Mouse (Mus musculus) heart, embryonic 15.5 days (tissue): ENCODE data around the gene Olfr1240. TPM values are rescaled to one million over a fixed set of nuclear protein-coding genes. Genes with fewer than 3 reads are reported as not detected.

Experiments
- ATAC-seq: fragments of 200-750 bp; cut with Nextera tagmentation; replicated peaks from 2 replicates; pipeline ENCODE4 v1.8.0; 2017; ENCODE audit warnings: low read depth, moderate TSS enrichment; ENCODE audit not compliant: insufficient number of reproducible peaks, insufficient read depth, low FRiP score
- H3K27ac ChIP-seq: fragments of 300-500 bp; sonication (generic); 2 replicates; pipeline ENCODE4 v1.5.1; 2015; ENCODE audit warnings: mild to moderate bottlenecking, inconsistent platforms
- H3K27me3 ChIP-seq: fragments of 300-500 bp; sonication (generic); 2 replicates; pipeline ENCODE4 v1.6.1; 2015; ENCODE audit warnings: inconsistent platforms
- H3K36me3 ChIP-seq: fragments of 300-500 bp; sonication (generic); 2 replicates; pipeline ENCODE4 v1.6.1; 2015; ENCODE audit warnings: mild to moderate bottlenecking, inconsistent platforms
- H3K4me1 ChIP-seq: fragments of 300-500 bp; sonication (generic); replicated peaks from 2 replicates; pipeline ENCODE4 v1.6.1; 2015; ENCODE audit warnings: inconsistent platforms
- H3K4me2 ChIP-seq: fragments of 300-500 bp; sonication (generic); 2 replicates; pipeline ENCODE4 v1.6.1; 2015; ENCODE audit warnings: inconsistent platforms, mild to moderate bottlenecking, moderate library complexity
- H3K4me3 ChIP-seq: fragments of 300-500 bp; sonication (generic); 2 replicates; pipeline ENCODE4 v1.5.1; 2015; ENCODE audit warnings: mild to moderate bottlenecking, inconsistent platforms
- H3K9ac ChIP-seq: fragments of 300-500 bp; sonication (generic); 2 replicates; pipeline ENCODE4 v1.6.1; 2015; ENCODE audit warnings: mild to moderate bottlenecking, inconsistent platforms
- H3K9me3 ChIP-seq: fragments of 300-500 bp; sonication (generic); replicated peaks from 2 replicates; pipeline ENCODE4 v1.6.1; 2016; ENCODE audit warnings: inconsistent platforms
- WGBS: fragments of 180-500 bp; shearing (Covaris S2); methylation state at CpG from one replicate; pipeline ENCODE4 v1.1.7; 2015; ENCODE audit warnings: mixed read lengths; 5-methylcytosine and 5-hydroxymethylcytosine counted together
- polyA plus RNA-seq: library from polyadenylated mRNA; unstranded; fragments of >200 nt; fragmentation: Nextera tagmentation; extraction: Ambion mirVana; gene quantifications from 2 replicates; pipeline ENCODE4 v1.2.1, GENCODE M21; 2015

Olfr1240 gene
- not detected in 2 replicates for polyA plus RNA-seq

DNA sequence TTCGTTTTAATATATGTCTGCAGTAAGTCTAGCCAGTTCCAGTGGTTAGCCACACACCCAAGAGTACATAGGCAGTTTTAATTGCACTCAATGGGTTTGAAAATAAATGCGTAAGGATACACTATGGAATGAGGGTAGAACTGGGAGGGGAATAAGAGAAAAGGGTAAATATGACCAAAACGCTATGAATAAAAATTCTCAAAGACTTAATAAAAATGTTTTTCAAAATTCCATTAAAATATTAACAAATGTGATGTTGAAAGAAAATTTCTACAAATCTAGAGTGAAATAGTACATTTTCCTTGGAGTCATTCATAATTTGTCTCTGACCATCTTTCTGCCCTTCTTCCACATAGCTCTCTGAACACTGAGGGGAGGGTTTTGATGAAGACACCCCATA, at the start of gene Olfr1240:
TSS of gene Olfr1240 (minus strand) at position 101 of the 400 bp plus-strand sequence.
- Histone ChIP-seq H3K27me3 (no peaks in the 10 kb centered on the region), H3K4me1 (no peaks in the 10 kb centered on the region), H3K4me2 (no peak within 1 kb of the TSS), H3K9ac (no peak within 1 kb of the TSS), H3K9me3 (no peaks in the 10 kb centered on the region), H3K4me3 (no peak within 1 kb of the TSS), H3K27ac (no peak within 1 kb of the TSS), H3K36me3 (no peaks in the 10 kb centered on the region)
- WGBS: 73% methylated on average over 3 of the region's 3 CpGs
- no peak for ATAC-seq

DNA sequence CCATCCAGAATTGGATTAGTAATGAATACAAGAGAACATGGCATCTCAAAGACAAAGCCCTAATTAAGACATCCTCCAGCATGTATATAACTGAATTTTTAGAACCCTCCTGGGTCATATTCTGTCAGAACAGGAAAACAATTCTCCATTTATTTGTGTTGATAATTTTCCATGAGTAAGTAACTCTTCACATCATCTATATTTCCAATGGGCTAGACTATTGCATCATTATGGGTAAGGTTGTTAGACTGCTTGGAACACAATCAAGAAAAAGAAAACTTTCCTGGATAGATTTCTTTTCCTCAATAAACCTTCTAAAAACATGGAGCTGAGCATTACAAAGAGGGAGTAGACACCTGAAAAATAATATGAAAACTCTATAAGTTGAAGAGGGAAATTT, 44.2 kb upstream of the Olfr1240 start, which contains the start of gene Olfr1241:
TSS of gene Olfr1241 (minus strand) at position 101 of the 400 bp plus-strand sequence.
- no peak for ATAC-seq
- no peak within 1 kb of the TSS for H3K4me3 ChIP-seq
- H3K4me2 ChIP-seq: no peak within 1 kb of the TSS
- no peaks in the 10 kb centered on the region for H3K9me3 ChIP-seq
- no peak within 1 kb of the TSS for H3K27ac ChIP-seq
- no peaks in the 10 kb centered on the region for H3K4me1 ChIP-seq
- H3K9ac ChIP-seq: no peak within 1 kb of the TSS
- no peaks in the 10 kb centered on the region for H3K27me3 ChIP-seq
- H3K36me3 ChIP-seq: no peaks in the 10 kb centered on the region

DNA sequence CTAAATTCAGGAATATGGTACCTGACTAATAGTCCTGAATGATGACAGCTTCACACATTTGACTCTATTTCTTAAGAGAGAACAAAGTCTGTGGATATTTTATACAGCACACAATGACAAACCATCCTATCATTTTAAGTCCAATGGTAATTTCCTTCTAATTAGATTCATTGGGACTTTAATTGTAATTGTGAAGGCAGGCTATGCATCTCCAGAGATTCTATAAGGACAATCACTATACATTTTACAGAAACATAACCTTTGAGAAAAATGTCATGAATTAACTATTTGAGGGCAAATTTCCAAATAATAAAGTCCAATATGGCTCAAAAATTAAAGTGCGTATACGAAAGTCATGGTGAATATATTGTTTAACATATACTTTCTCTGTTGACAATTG, 22.5 kb downstream of the Olfr1240 start, which contains the start of gene Olfr1239:
TSS of gene Olfr1239 (minus strand) at position 101 of the 400 bp plus-strand sequence.
- Histone ChIP-seq H3K27ac (no peak within 1 kb of the TSS), H3K36me3 (no peaks in the 10 kb centered on the region), H3K4me1 (no peaks in the 10 kb centered on the region), H3K4me3 (no peak within 1 kb of the TSS), H3K4me2 (no peak within 1 kb of the TSS), H3K9me3 (no peaks in the 10 kb centered on the region), H3K9ac (no peak within 1 kb of the TSS), H3K27me3 (no peaks in the 10 kb centered on the region)
- no peak for ATAC-seq
- 91% methylated on average over 2 of the region's 2 CpGs for whole genome bisulfite sequencing

DNA sequence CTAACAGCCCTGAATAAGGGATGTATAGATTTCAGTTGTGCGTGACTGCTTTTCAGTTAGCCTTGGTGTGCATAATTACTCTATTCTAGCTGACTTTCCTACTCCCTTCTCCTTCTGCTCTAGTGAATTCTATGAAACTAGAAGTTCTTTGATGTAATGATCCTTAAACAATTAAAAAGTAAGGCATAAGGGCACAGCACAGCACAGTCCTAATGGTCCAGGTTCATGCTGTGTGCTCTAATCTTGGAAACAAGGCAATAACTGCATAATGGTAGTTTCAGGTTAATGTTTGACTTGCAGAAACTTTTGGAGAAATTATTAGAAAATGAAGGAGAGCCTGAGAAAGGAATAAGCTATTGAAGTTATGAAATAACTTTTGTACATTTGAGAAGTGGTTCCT, 28.2 kb downstream of the Olfr1240 start:
- Histone ChIP-seq H3K4me2 (no peak overlapping the region), H3K36me3 (no peaks in the 10 kb centered on the region)
- WGBS: 91% methylated on average over 1 of the region's 1 CpGs

DNA sequence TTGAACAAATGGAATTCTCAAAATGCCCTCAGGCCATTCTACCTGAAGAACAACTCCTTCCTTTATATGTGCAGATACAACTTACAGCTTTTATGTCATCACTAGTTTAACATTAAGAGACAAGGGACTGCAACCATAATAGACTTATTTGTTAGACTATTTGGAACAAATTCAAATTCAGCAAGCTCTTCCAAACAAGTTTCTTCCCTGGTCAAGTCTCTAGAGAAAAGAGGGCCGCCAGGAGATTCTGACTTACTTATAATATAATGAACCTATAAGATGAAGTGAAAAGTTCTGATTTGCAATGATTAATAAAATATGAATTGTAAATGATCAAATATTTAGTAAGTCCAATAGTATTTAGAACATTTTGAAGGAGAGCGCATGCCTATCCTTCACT, 33.2 kb downstream of the Olfr1240 start, which contains the start of gene Olfr1238:
TSS of gene Olfr1238 (minus strand) at position 101 of the 400 bp plus-strand sequence.
- H3K36me3 ChIP-seq: no peaks in the 10 kb centered on the region
- H3K27ac ChIP-seq: no peak within 1 kb of the TSS
- no peak within 1 kb of the TSS for H3K4me3 ChIP-seq
- WGBS: 80% methylated on average over 2 of the region's 2 CpGs
- no peaks in the 10 kb centered on the region for H3K9me3 ChIP-seq
- H3K4me2 ChIP-seq: no peak within 1 kb of the TSS
- no peak for ATAC-seq
- no peak within 1 kb of the TSS for H3K9ac ChIP-seq
- no peaks in the 10 kb centered on the region for H3K4me1 ChIP-seq
- H3K27me3 ChIP-seq: no peaks in the 10 kb centered on the region

More for the DNA sequence above, 28.2 kb downstream of the Olfr1240 start:
- Histone ChIP-seq H3K9ac (no peak overlapping the region), H3K27me3 (no peaks in the 10 kb centered on the region), H3K9me3 (no peaks in the 10 kb centered on the region), H3K4me3 (no peak overlapping the region), H3K4me1 (no peaks in the 10 kb centered on the region), H3K27ac (no peak overlapping the region)
- no peak for ATAC-seq

DNA sequence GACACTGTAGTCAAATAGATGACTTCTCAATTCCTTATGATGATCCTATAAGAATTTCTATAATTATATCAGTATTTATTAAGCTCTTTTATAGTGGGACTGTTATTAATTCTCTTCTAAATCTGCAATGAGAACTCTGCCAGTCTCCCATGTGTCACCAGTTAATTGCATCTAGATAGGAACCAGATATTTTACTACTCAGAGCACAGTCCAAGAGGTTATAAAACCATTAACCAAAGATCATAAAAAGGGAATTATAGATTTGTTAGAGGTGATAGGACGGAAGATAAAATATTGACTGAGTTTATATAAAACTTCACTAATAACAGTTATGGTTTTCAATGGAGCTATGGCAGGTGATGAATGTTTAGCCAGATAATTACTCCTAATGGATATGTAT, 41.9 kb downstream of the Olfr1240 start:
- H3K9me3 ChIP-seq: no peaks in the 10 kb centered on the region
- H3K4me2 ChIP-seq: no peak overlapping the region
- H3K9ac ChIP-seq: no peak overlapping the region
- no peak overlapping the region for H3K4me3 ChIP-seq
- WGBS: 71% methylated on average over 1 of the region's 1 CpGs
- no peaks in the 10 kb centered on the region for H3K4me1 ChIP-seq
- ATAC-seq: no peak
- no peaks in the 10 kb centered on the region for H3K36me3 ChIP-seq
- no peak overlapping the region for H3K27ac ChIP-seq
- H3K27me3 ChIP-seq: no peaks in the 10 kb centered on the region

Other genes with a start within 250 kb of the Olfr1240 start
- not detected in 2 replicates for gene Olfr1226, start 243.0 kb downstream of the Olfr1240 start, polyA plus RNA-seq
- gene Olfr1228, start 188.9 kb downstream of the Olfr1240 start, polyA plus RNA-seq: not detected in 2 replicates
- not detected in 2 replicates for gene Olfr1229, start 155.0 kb downstream of the Olfr1240 start, polyA plus RNA-seq
- not detected in 2 replicates for gene Olfr1230, start 145.7 kb downstream of the Olfr1240 start, polyA plus RNA-seq
- not detected in 2 replicates for gene Olfr1231, start 135.9 kb downstream of the Olfr1240 start, polyA plus RNA-seq
- not detected in 2 replicates for gene Olfr1232, start 113.3 kb downstream of the Olfr1240 start, polyA plus RNA-seq
- gene Olfr1233, start 100.6 kb downstream of the Olfr1240 start, polyA plus RNA-seq: not detected in 2 replicates
- not detected in 2 replicates for gene Olfr1234, start 78.1 kb downstream of the Olfr1240 start, polyA plus RNA-seq
- not detected in 2 replicates for gene Olfr1238, start 33.3 kb downstream of the Olfr1240 start, polyA plus RNA-seq
- not detected in 2 replicates for gene Olfr1239, start 22.6 kb downstream of the Olfr1240 start, polyA plus RNA-seq
- not detected in 2 replicates for gene Olfr1241, start 44.1 kb upstream of the Olfr1240 start, polyA plus RNA-seq
- gene Olfr1242, start 55.3 kb upstream of the Olfr1240 start, polyA plus RNA-seq: not detected in 2 replicates
- gene Olfr1243, start 88.5 kb upstream of the Olfr1240 start, polyA plus RNA-seq: not detected in 2 replicates
- gene Olfr1245, start 135.4 kb upstream of the Olfr1240 start, polyA plus RNA-seq: not detected in 2 replicates
- gene Olfr1246, start 150.2 kb upstream of the Olfr1240 start, polyA plus RNA-seq: not detected in 2 replicates
- not detected in 2 replicates for gene Olfr1247, start 171.1 kb upstream of the Olfr1240 start, polyA plus RNA-seq
- not detected in 2 replicates for gene Olfr1248, start 175.2 kb upstream of the Olfr1240 start, polyA plus RNA-seq
- gene Olfr1249, start 192.0 kb upstream of the Olfr1240 start, polyA plus RNA-seq: not detected in 2 replicates
- not detected in 2 replicates for gene Olfr1250, start 218.5 kb upstream of the Olfr1240 start, polyA plus RNA-seq
- gene Olfr1251, start 228.9 kb upstream of the Olfr1240 start, polyA plus RNA-seq: not detected in 2 replicates